Mouse (Mus musculus) liver, adult 2 months (tissue): Measurements from ENCODE around the gene Abhd6. TPM values are rescaled to one million over a fixed set of nuclear protein-coding genes. Genes with fewer than 3 reads are reported as not detected.

ENCODE experiments used
- DNase-seq: peaks from one replicate; pipeline ENCODE4 v3.0.0-alpha.2; 2011; ENCODE audit warnings: low read depth, low spot score; ENCODE audit errors: extremely low read depth
- H3K27ac ChIP-seq: fragments of 200-500 bp; replicated peaks from 2 replicates; pipeline ENCODE4 v1.5.1; 2012; ENCODE audit warnings: low read depth, mild to moderate bottlenecking, control low read depth, inconsistent platforms, low read length; ENCODE audit not compliant: insufficient read depth
- H3K27me3 ChIP-seq: fragments of 200-500 bp; 2 replicates; pipeline ENCODE4 v1.6.1; 2012; ENCODE audit warnings: mild to moderate bottlenecking, moderate library complexity, low read length, inconsistent platforms; ENCODE audit not compliant: control insufficient read depth, insufficient read depth
- H3K36me3 ChIP-seq: fragments of 200-500 bp; 2 replicates; pipeline ENCODE4 v1.6.1; 2012; ENCODE audit warnings: low read length, inconsistent platforms; ENCODE audit not compliant: control insufficient read depth, insufficient read depth
- H3K4me1 ChIP-seq: fragments of 200-500 bp; 2 replicates; pipeline ENCODE4 v1.6.1; 2011; ENCODE audit warnings: low read length; ENCODE audit not compliant: control insufficient read depth, insufficient read depth
- H3K4me3 ChIP-seq: fragments of 200-500 bp; 2 replicates; pipeline ENCODE4 v1.5.1; 2011; ENCODE audit warnings: low read depth, mild to moderate bottlenecking, control low read depth, low read length, moderate library complexity; ENCODE audit not compliant: insufficient read depth
- H3K79me2 ChIP-seq: fragments of 200-500 bp; 2 replicates; pipeline ENCODE4 v1.6.1; 2012; ENCODE audit warnings: inconsistent platforms, mild to moderate bottlenecking, low read length, moderate library complexity; ENCODE audit not compliant: control insufficient read depth, insufficient read depth
- H3K9ac ChIP-seq: fragments of 200-500 bp; 2 replicates; pipeline ENCODE4 v1.6.1; 2012; ENCODE audit warnings: low read depth, mild to moderate bottlenecking, control low read depth, inconsistent platforms, low read length
- CTCF ChIP-seq: fragments of 200-500 bp; IDR thresholded peaks from 2 replicates; pipeline ENCODE4 v1.5.1; 2011; ENCODE audit warnings: low read depth, low read length, control low read depth
- POLR2A ChIP-seq: fragments of 200-500 bp; IDR thresholded peaks from 2 replicates; pipeline ENCODE4 v1.6.1; 2011; ENCODE audit warnings: low read length, control low read depth; ENCODE audit not compliant: insufficient read depth; ENCODE audit errors: extremely low read depth
- WGBS: fragments of 180-500 bp; shearing (Covaris S2); methylation state at CpG from one replicate; pipeline ENCODE4 v1.1.7; 2018; 5-methylcytosine and 5-hydroxymethylcytosine counted together
- polyA plus RNA-seq: library from polyadenylated mRNA; depleted of rRNA; stranded (reverse); fragments of >200 nt; gene quantifications from 2 replicates; pipeline ENCODE4 v1.2.3, GENCODE M21; 2012
- total RNA-seq: library from RNA; depleted of rRNA; stranded (reverse); fragments of >200 nt; gene quantifications from 2 replicates; pipeline ENCODE4 v1.2.3, GENCODE M21; 2014

Gene Abhd6
- total and polyA plus RNA-seq, 2 experiments: 29.2 to 39.6 TPM

DNA sequence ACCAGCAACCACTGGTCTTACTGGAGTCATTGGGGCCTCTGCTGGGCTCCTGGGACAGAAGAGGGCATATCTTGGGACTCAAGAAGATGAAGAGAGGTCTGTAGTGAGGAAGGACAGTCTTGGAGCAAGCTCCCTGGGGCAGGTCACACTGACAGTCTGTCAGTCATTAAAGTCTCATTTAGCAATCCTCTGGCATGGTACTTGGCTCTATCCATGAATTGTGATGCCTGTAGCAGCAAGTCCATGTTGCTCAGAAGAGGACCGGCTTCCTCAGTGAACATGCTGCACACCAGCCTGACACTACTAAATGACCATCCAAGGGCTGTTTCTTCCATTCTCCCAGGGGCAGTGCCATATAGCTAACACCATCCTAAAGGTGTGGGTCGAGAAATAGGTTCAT lies 40.1 kb upstream of the Abhd6 start:
- H3K9ac ChIP-seq: no peak overlapping the region
- H3K4me1 ChIP-seq: peaks cover 1% of the 10 kb centered on the region; the same call in 1 of the 2 replicates
- no peak overlapping the region for H3K4me3 ChIP-seq
- H3K79me2 ChIP-seq: no peaks in the 10 kb centered on the region
- H3K27me3 ChIP-seq: no peaks in the 10 kb centered on the region
- H3K27ac ChIP-seq: no peak overlapping the region
- 68% methylated on average over 2 of the region's 2 CpGs for WGBS
- DNase-seq: peak; percentile 53
- no peaks in the 10 kb centered on the region; the same call in 1 of the 2 replicates for H3K36me3 ChIP-seq
- TF ChIP-seq CTCF (no peak), POLR2A (no peak)

DNA sequence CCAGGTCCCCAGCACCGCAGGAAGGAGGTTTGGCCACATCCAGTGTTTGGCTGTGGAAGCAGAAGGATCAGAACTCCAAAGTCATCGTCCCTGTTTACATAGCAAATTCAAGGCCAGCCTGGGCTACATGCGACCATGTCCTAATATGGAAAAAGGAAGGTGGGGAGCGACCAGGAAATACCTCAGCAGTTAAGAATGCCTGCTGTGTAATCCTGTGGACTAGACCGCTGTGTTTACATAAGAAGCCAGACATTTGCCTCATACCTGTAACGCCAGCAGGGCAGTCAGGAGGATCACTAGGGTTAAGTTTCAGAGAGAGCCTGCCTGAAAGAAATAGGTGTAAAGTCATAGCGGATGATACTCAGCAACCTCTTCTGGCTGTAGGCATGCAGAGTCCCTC lies 39.5 kb upstream of the Abhd6 start:
- H3K9ac ChIP-seq: no peak overlapping the region
- H3K4me3 ChIP-seq: no peak overlapping the region
- no peak for TF ChIP-seq CTCF
- no peak for TF ChIP-seq POLR2A
- no peaks in the 10 kb centered on the region for H3K79me2 ChIP-seq
- no peaks in the 10 kb centered on the region for H3K27me3 ChIP-seq
- no peak overlapping the region for H3K27ac ChIP-seq
- H3K4me1 ChIP-seq: peaks cover 1% of the 10 kb centered on the region; the same call in 1 of the 2 replicates
- peak; percentile 46 for DNase-seq
- no peaks in the 10 kb centered on the region; the same call in 1 of the 2 replicates for H3K36me3 ChIP-seq
- WGBS: 37% methylated on average over 7 of the region's 7 CpGs

DNA sequence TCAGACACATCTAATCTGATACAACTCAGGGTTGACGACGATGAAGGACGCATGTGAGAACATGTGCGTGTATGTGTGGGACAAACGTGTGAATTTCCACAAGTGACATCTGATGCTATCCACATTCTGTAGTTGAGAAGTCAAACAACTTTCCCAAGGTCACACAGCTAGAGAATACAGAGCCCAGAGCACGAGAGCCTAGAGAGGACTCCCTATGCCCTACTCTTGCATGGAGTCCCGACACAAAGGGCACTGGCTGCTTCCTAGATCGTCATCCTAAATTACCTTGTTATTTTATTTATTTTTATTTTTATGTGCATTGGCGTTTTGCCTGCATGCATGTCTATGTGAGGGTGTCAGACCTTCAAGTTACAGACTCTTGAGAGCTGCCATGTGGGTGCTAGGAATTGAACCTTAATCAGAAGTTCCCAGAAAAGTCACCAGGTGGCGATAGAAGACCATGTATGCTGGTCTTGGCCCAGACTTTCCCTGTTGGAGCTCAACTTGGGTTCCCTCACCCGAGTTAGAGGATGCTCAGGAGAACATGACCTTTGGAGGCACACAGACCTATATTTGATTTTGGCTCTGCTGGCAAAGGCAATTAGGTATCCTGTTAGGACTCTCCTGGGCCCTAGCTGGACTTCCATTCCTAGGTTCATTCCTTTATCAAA lies 38.3 kb upstream of the Abhd6 start:
- WGBS: 54% methylated on average over 11 of the region's 11 CpGs
- TF ChIP-seq CTCF (peak; percentile 56), POLR2A (no peak)
- DNase-seq: peak; percentile 78
- H3K4me1 ChIP-seq: peaks cover 1% of the 10 kb centered on the region; the same call in 1 of the 2 replicates
- no peak overlapping the region for H3K27ac ChIP-seq
- H3K36me3 ChIP-seq: no peaks in the 10 kb centered on the region; the same call in 1 of the 2 replicates
- no peaks in the 10 kb centered on the region for H3K27me3 ChIP-seq
- H3K79me2 ChIP-seq: no peaks in the 10 kb centered on the region
- H3K9ac ChIP-seq: no peak overlapping the region
- no peak overlapping the region for H3K4me3 ChIP-seq

DNA sequence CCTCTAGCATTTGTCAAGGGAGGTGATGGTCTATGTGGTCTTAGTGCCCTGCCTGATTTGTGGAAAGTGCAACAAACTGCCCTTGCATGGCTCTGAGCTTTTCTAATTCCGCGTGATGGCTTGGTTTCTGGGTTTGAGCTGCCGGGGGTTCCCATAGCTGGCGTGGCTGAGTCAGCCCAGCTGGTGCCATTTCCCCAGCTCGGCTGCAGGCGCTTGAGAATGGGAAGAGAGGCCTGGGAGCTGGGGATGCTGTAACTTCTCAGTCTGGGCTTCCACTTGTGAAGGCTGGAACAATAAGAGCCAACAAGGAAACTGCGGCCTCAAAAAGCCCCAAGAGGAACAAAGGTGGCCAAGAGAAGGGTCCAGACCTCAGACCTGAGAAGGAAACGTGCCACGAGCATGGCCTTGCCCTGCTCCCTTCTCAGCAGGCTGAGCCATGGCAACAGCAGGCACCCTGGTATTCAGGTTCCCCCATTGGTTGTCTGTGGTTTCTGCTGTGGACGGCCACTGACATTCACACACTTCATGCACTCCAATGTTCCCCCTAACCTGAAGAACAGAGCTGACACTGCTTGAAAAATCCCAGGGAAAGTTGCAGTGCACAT lies 30.7 kb upstream of the Abhd6 start:
- no peak for TF ChIP-seq POLR2A
- no peak for DNase-seq
- Histone ChIP-seq H3K9ac (no peak overlapping the region), H3K79me2 (no peaks in the 10 kb centered on the region), H3K27ac (peak overlapping the region; percentile 50), H3K36me3 (peaks cover 2% of the 10 kb centered on the region; the same call in 1 of the 2 replicates), H3K4me3 (no peak overlapping the region), H3K4me1 (peaks cover 12% of the 10 kb centered on the region), H3K27me3 (no peaks in the 10 kb centered on the region)
- WGBS: 74% methylated on average over 10 of the region's 10 CpGs

DNA sequence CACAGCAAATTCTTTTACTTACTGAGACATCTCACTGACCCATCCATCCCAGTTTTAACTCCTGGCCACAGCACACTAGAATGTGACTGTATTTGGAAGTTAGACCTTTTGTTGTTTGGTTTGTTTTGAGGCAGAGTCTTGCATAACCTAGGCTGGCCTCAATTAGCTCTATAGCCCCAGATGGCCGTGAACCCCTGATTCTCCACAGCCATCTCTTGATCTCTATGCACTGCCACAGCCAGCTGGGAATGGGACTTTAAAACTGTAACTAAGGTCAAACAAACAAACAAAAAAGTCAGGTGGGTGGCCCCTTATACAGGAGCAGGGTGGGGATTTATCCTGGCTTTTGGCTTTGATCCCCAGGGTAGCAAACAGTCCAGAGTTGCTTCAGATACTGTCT lies 28.1 kb upstream of the Abhd6 start:
- Histone ChIP-seq H3K27me3 (no peaks in the 10 kb centered on the region), H3K4me1 (peaks cover 13% of the 10 kb centered on the region), H3K9ac (no peak overlapping the region), H3K36me3 (peaks cover 2% of the 10 kb centered on the region; the same call in 1 of the 2 replicates), H3K27ac (peak overlapping the region; percentile 46), H3K4me3 (no peak overlapping the region), H3K79me2 (no peaks in the 10 kb centered on the region)
- peak; percentile 92 for DNase-seq
- 20% methylated on average over 1 of the region's 1 CpGs for WGBS
- TF ChIP-seq POLR2A: no peak
- TF ChIP-seq CTCF: no peak

DNA sequence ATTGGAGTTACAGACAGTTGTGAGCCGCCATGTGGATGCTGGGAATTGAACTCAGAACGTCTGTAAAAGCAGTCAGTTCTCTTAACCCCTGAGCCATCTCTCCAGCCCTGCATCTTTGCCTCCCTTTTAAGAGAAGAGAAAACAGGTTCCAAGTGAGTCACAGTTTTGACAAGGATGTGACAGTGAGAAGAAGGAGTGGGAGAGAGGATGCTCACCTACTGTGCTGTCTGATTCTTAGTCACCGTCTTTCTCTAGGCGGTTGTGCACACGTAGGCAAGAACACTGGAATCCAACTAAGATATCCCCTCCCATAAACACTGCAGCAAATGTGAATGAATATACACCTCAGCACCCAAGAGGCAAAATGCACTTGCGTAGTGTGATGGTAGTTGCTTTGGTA lies 27.5 kb upstream of the Abhd6 start:
- Histone ChIP-seq H3K36me3 (peaks cover 2% of the 10 kb centered on the region; the same call in 1 of the 2 replicates), H3K4me1 (peaks cover 13% of the 10 kb centered on the region), H3K27ac (peak overlapping the region; percentile 46), H3K9ac (no peak overlapping the region; the same call in 1 of the 2 replicates), H3K79me2 (no peaks in the 10 kb centered on the region), H3K27me3 (no peaks in the 10 kb centered on the region), H3K4me3 (no peak overlapping the region)
- DNase-seq: no peak
- WGBS: 75% methylated on average over 6 of the region's 6 CpGs
- TF ChIP-seq CTCF: no peak
- TF ChIP-seq POLR2A: no peak
